Mouse (Mus musculus): ENCODE measurements at regions not wholly inside any gene's neighbourhood (a gene's known extent, or its start where the extent isn't known, plus 50 kb on each side); places are given as distances from the start of the nearest gene placed in this dataset.

DNA sequence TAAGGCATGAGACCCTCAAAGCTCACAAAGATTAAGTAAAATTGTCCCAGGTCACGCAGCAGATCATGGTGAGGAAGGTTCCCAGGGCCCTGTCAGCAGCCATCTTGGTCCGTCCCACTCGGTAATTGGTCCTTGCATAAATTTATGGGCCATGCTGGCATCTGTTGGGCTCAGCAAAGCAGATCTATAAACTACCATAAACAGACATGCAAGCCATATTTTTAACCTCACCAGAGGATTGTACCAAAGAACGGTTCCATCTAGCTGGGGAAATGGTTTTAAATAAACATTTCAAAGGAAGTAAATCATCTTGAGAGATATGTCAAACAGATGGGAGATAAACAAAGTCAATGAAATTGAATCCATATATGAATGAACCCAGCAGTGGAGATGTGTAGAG, 237.1 kb upstream of the Mctp2 start:
- Histone ChIP-seq H3K36me3 (no peaks in the 10 kb centered on the region), H3K9me3 (peaks cover 5% of the 10 kb centered on the region; the same call in 1 of the 2 replicates), H3K27me3 (0 out of 2 replicates have a peak, but pooled peaks cover 6% of the 10 kb centered on the region), H3K9ac (no peak overlapping the region), H3K4me3 (no peak overlapping the region), H3K4me1 (peaks cover 21% of the 10 kb centered on the region), H3K4me2 (replicated peaks) (no peak overlapping the region), H3K27ac (no peak overlapping the region)
- WGBS: 72% methylated on average over 4 of the region's 4 CpGs
- ATAC-seq (ENCODE audit: low FRiP score, low read depth): no peak

DNA sequence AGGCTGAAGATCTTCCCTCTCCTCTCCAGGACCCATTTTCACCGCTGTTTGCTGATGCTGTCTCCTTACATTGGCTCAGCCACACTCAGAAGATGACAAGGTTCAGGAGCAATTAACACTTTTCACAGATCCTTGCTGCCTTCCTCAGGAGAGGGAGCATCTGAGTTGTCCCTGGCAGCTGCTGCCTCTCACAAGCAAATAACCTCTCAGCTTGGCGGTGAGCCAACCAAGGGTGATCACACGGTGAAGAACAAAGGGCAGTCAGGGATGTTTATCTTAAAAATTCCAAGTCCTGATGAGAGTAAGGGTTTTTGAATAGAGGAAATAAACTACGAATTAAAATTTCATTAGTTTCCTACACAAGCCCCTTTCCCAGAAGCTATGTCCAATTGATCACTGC, 237.5 kb upstream of the Mctp2 start:
- ATAC-seq (ENCODE audit: low FRiP score, low read depth): no peak
- Histone ChIP-seq H3K27me3 (0 out of 2 replicates have a peak, but pooled peaks cover 6% of the 10 kb centered on the region), H3K27ac (no peak overlapping the region), H3K36me3 (no peaks in the 10 kb centered on the region), H3K4me1 (peaks cover 21% of the 10 kb centered on the region), H3K9me3 (peaks cover 5% of the 10 kb centered on the region; the same call in 1 of the 2 replicates), H3K4me2 (replicated peaks) (no peak overlapping the region), H3K4me3 (no peak overlapping the region), H3K9ac (no peak overlapping the region)
- WGBS: 32% methylated on average over 4 of the region's 4 CpGs

DNA sequence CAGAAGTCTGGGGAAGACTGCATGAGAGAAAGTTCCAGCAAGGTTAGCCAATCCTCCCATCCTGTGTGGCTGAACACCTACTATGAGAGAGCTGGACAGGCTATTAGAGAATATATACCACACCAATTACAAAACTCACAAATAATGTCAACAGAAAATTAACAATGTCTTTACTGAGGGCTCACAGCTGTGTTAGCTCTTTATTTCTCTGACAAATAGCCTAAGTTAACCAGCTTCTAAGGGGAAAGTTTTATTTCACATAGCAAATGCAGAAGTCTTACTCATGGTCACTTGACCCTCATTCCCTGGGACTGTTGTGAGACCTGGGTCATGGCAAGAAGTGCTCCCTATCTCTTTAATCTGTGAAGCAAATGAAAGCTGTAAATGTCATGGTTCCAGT, 261.0 kb upstream of the Mctp2 start:
- H3K36me3 ChIP-seq: no peaks in the 10 kb centered on the region
- H3K4me2 ChIP-seq (replicated peaks): no peak overlapping the region
- ATAC-seq (ENCODE audit: low FRiP score, low read depth): no peak

DNA sequence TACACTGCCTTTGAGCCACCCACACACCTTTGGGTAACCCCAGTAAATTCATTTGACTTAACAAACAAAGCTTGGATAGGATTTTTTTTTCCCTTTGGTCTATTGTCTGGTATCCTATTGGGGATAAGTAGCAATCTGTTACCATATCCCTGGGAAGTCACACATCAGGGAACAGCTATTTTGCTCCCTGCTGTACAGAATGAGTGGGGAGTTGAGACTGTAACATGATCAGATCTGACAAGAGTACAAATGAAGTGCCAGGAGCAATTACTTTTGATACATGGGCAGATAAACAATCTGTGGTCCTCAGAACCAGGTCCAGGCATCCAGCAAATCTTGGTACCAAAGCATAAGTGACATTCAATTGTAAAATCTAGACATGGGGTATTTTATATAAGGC, 262.8 kb upstream of the Mctp2 start:
- Histone ChIP-seq H3K9ac (no peak overlapping the region), H3K4me2 (replicated peaks) (no peak overlapping the region), H3K36me3 (no peaks in the 10 kb centered on the region), H3K9me3 (no peaks in the 10 kb centered on the region), H3K27me3 (no peaks in the 10 kb centered on the region), H3K4me1 (no peaks in the 10 kb centered on the region), H3K4me3 (no peak overlapping the region), H3K27ac (no peak overlapping the region)
- ATAC-seq (ENCODE audit: low FRiP score, low read depth): no peak

More for the DNA sequence above, 261.0 kb upstream of the Mctp2 start:
- H3K4me1 ChIP-seq: no peaks in the 10 kb centered on the region
- H3K27me3 ChIP-seq: no peaks in the 10 kb centered on the region
- no peaks in the 10 kb centered on the region for H3K9me3 ChIP-seq
- no peak overlapping the region for H3K4me3 ChIP-seq
- H3K9ac ChIP-seq: no peak overlapping the region
- H3K27ac ChIP-seq: no peak overlapping the region

DNA sequence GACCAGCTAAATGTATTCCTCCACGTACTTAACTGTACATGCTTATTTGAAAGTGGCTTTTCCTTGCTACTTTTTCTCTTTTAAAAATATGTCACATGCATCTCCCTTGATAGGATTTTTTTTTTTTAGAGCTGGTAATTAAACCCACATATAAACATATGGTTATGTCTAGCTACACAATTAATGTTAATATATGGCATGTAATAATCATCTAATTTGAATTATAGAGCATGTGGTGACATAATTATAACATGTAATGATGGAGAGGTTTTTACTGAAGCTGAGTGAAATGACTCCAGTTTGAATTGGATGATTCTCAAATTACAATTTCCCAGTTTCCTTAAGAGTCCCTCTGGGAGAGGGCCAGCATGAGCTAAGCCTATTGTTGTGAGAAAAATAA, 267.9 kb upstream of the Mctp2 start:
- WGBS: 55% methylated on average over 1 of the region's 1 CpGs
- H3K9me3 ChIP-seq: no peaks in the 10 kb centered on the region
- no peak overlapping the region for H3K4me3 ChIP-seq
- no peak for ATAC-seq (ENCODE audit: low FRiP score, low read depth)
- no peak overlapping the region for H3K4me2 ChIP-seq (replicated peaks)
- no peak overlapping the region for H3K9ac ChIP-seq
- no peak overlapping the region for H3K27ac ChIP-seq
- no peaks in the 10 kb centered on the region for H3K27me3 ChIP-seq
- no peaks in the 10 kb centered on the region for H3K36me3 ChIP-seq
- H3K4me1 ChIP-seq: no peaks in the 10 kb centered on the region

DNA sequence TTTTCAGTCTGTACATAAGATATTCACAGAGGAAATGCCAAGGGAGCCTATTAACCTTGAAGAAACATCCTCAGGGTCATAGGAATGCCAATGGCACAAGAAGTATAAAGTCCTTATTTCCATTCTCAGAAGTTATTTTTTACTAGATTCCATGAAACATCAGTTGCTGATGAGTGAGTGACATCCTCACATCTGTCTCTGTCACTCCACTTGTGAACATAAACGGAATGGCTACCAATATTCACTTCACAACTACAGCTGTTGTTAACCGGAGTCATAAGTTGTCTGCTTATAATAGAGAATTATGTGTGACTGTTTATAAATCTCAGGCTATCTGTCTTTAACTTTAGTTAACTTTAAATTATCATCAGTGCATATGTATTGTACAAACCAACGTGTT, 278.0 kb upstream of the Mctp2 start:
- H3K9ac ChIP-seq: no peak overlapping the region
- H3K36me3 ChIP-seq: no peaks in the 10 kb centered on the region
- H3K27ac ChIP-seq: no peak overlapping the region
- no peaks in the 10 kb centered on the region for H3K4me1 ChIP-seq
- no peak for ATAC-seq (ENCODE audit: low FRiP score, low read depth)
- no peaks in the 10 kb centered on the region for H3K27me3 ChIP-seq
- no peak overlapping the region for H3K4me3 ChIP-seq
- no peak overlapping the region for H3K4me2 ChIP-seq (replicated peaks)
- WGBS: 76% methylated on average over 3 of the region's 3 CpGs
- no peaks in the 10 kb centered on the region for H3K9me3 ChIP-seq

DNA sequence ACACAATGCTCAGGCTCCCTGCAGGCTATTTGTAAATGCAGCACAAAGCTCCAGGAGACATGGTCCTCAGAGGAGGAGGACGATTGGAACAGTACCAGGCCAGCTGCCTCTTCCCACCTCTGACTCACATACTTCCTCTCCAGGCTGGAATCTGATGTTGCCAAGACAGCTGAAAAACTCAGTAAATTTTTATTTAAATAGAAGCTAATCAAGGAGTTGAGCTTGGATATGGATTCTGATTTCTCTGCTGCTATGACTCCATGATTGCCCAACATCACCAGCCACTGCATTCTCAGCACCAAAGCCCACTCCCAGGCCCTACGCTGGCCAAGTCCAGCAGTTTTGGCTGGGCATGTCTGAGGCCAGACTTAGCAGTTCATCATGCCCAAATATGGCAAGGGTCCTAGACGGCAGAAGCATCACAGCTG, 282.8 kb upstream of the Mctp2 start:
- no peak overlapping the region for H3K4me3 ChIP-seq
- H3K27ac ChIP-seq: no peak overlapping the region
- no peaks in the 10 kb centered on the region for H3K4me1 ChIP-seq
- no peaks in the 10 kb centered on the region for H3K27me3 ChIP-seq
- 79% methylated on average over 3 of the region's 3 CpGs for WGBS
- no peaks in the 10 kb centered on the region for H3K36me3 ChIP-seq
- no peak for ATAC-seq (ENCODE audit: low FRiP score, low read depth)
- H3K9ac ChIP-seq: no peak overlapping the region
- H3K9me3 ChIP-seq: no peaks in the 10 kb centered on the region
- H3K4me2 ChIP-seq (replicated peaks): no peak overlapping the region

DNA sequence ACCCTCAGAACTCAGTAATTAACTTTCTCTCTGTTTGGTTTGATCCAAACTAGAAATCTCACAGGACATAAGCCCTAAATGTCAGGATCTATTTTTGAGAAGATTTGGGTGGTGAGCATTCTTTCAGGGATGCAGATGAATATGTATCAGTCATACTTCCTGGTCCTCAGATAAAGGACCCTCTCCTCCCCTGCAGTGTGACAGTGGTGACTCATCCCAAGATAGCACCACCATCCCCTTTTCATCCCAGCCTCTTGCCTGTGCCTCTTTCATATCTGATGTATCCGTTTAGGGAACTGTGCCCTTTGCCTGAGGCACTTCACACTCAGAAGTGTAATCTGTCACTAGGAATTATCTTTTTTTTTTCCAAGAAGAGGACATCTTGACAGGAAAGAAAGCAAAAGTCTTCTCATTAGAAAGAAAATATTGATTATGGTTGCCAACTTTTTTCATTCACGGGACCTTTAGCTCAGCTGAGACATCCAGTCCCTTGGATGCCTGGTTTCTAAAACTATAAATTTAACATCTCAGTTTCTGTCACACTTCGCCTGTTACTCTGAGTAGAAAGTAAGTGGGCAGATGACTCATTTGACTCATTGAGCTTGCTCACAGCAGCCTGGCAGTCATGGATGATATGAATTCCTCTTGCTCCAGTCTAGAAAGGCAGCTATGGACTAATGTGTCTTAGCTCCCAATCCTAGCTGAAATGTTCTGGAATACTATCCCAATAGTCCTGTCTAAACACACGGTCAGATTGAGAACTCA, 284.1 kb upstream of the Mctp2 start:
- H3K4me1 ChIP-seq: no peaks in the 10 kb centered on the region
- ATAC-seq (ENCODE audit: low FRiP score, low read depth): no peak
- no peak overlapping the region for H3K27ac ChIP-seq
- no peaks in the 10 kb centered on the region for H3K36me3 ChIP-seq
- H3K27me3 ChIP-seq: no peaks in the 10 kb centered on the region
- H3K9me3 ChIP-seq: no peaks in the 10 kb centered on the region
- H3K4me2 ChIP-seq (replicated peaks): no peak overlapping the region
- no peak overlapping the region for H3K9ac ChIP-seq
- no peak overlapping the region for H3K4me3 ChIP-seq
- 81% methylated on average over 4 of the region's 4 CpGs for whole genome bisulfite sequencing

DNA sequence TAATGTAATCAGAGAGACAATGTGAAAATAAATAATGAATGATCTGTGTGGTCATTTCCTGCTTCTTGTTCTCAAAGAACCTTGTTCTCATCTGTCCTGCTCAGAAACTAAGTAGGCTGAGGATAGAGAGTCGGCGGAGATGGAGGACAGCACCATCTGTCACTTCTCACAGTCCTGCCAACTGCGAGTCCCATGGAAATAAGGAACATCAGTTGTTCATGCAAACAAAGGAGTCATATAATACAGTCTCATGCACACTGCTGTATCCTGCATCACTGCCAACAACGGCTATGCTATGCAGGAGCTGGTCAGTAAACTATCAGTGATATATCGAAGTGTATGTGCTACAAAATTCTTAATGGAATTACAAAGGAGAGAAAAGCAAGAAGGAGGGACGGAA, 285.7 kb upstream of the Mctp2 start:
- 86% methylated on average over 6 of the region's 6 CpGs for WGBS

DNA sequence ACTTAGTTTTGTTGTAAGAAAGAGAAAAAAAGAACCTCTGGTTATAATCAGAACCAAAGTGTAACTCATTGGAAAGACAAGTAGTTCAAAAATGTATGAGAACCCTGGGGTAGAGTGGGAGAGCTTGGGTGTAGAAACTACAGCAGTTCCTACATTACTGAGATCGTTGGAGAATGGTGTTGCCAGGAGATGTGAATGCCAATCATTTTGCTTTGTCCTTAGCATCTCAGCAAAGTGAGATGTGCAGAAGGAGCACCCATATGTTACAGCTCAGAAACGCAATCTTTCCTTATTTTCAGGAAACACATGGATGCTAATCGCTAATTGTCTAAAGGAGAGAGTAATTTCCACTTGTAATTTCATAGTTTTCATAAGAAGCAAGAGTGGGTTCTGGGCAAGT, 286.2 kb upstream of the Mctp2 start:
- no peaks in the 10 kb centered on the region for H3K27me3 ChIP-seq
- ATAC-seq (ENCODE audit: low FRiP score, low read depth): no peak
- 70% methylated on average over 3 of the region's 3 CpGs for WGBS

More for the DNA sequence above, 285.7 kb upstream of the Mctp2 start:
- Histone ChIP-seq H3K27me3 (no peaks in the 10 kb centered on the region), H3K36me3 (no peaks in the 10 kb centered on the region), H3K4me2 (replicated peaks) (no peak overlapping the region), H3K4me1 (no peaks in the 10 kb centered on the region), H3K27ac (no peak overlapping the region), H3K9ac (no peak overlapping the region), H3K4me3 (no peak overlapping the region), H3K9me3 (no peaks in the 10 kb centered on the region)
- no peak for ATAC-seq (ENCODE audit: low FRiP score, low read depth)

DNA sequence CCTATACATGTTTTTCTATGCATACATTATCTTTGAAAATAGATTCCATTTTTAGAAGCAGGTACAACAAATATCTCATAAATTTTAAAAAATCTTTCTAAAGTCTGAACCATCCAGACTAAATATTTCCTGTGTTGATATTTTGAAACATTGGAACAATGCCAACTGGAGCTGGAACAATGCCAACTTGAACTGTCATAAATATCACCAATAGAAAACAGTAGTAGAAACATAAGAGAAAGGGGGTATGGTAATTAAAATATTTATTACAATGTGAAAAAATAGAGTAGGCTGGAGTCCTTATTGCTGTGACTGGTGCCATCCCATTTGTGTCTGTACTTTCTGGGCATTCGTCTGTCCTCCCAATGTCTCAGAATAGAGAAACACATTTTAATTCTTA, 286.9 kb upstream of the Mctp2 start:
- 88% methylated on average over 1 of the region's 1 CpGs for WGBS
- H3K27me3 ChIP-seq: no peaks in the 10 kb centered on the region
- H3K27ac ChIP-seq: no peak overlapping the region
- H3K4me3 ChIP-seq: no peak overlapping the region
- H3K4me2 ChIP-seq (replicated peaks): no peak overlapping the region
- no peak overlapping the region for H3K9ac ChIP-seq
- H3K36me3 ChIP-seq: no peaks in the 10 kb centered on the region
- no peaks in the 10 kb centered on the region for H3K4me1 ChIP-seq
- no peak for ATAC-seq (ENCODE audit: low FRiP score, low read depth)
- H3K9me3 ChIP-seq: no peaks in the 10 kb centered on the region

More for the DNA sequence above, 286.2 kb upstream of the Mctp2 start:
- no peaks in the 10 kb centered on the region for H3K36me3 ChIP-seq
- no peak overlapping the region for H3K27ac ChIP-seq
- H3K4me2 ChIP-seq (replicated peaks): no peak overlapping the region
- H3K9me3 ChIP-seq: no peaks in the 10 kb centered on the region
- H3K4me3 ChIP-seq: no peak overlapping the region
- no peak overlapping the region for H3K9ac ChIP-seq
- H3K4me1 ChIP-seq: no peaks in the 10 kb centered on the region

DNA sequence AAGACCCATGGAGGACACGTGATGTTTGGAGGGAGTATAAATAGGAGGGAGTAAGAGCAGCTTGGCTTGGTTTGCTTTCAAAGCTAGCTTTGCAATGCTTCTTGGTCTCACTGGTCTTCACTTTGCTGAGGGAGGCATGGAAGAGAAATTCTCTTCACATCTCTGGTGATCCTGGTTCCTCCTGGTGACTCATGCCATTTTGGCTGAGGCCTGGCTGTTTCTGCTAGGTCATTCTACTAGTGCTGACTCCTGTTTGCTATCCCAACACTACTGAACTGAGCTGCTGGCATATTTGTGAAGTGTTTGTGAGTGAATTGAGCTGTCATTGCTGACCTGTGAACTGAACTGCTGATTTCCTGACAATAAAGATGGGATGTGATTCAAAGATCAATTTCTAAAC, 288.3 kb upstream of the Mctp2 start:
- no peak for ATAC-seq (ENCODE audit: low FRiP score, low read depth)
- Histone ChIP-seq H3K4me3 (no peak overlapping the region), H3K27ac (no peak overlapping the region), H3K27me3 (no peaks in the 10 kb centered on the region), H3K4me1 (no peaks in the 10 kb centered on the region), H3K9me3 (no peaks in the 10 kb centered on the region), H3K9ac (no peak overlapping the region), H3K36me3 (no peaks in the 10 kb centered on the region), H3K4me2 (replicated peaks) (no peak overlapping the region)
- WGBS: 88% methylated on average over 1 of the region's 1 CpGs

DNA sequence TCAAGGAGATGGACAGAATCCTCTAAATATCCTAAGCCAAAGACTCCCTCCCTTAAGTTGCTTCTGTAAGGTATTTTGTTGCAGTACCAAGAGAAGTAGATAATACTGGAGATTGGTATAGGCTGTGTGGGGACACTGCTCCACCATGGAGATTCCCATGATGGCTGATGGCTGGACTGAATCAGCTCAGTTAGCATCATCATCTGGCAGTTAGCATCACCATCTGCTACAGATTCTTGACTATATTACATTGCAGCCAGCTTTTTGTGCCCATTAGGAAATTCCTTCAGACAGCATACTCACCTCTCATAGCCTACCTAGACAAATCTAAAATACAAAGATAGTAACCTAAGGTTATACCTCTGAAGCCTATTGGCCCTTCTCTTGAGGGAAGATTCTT, 290.6 kb upstream of the Mctp2 start:
- ATAC-seq (ENCODE audit: low FRiP score, low read depth): no peak
- Histone ChIP-seq H3K4me3 (no peak overlapping the region), H3K27me3 (no peaks in the 10 kb centered on the region), H3K4me2 (replicated peaks) (no peak overlapping the region), H3K9me3 (no peaks in the 10 kb centered on the region), H3K27ac (no peak overlapping the region), H3K36me3 (no peaks in the 10 kb centered on the region), H3K4me1 (0 out of 2 replicates have a peak, but pooled peaks cover 5% of the 10 kb centered on the region), H3K9ac (no peak overlapping the region)
